Mouse (Mus musculus): ENCODE data around the gene Mrpl46. TPM values are rescaled to one million over a fixed set of nuclear protein-coding genes. Genes with fewer than 3 reads are reported as not detected.

Mrpl46 gene
- polyA plus RNA-seq, 2 experiments: 22.4 to 55.1 TPM

- 78% methylated on average over 15 of the region's 15 CpGs for WGBS (ENCODE audit: insufficient replicate concordance)
- Histone ChIP-seq H3K4me2 (ENCODE audit: low read depth) (no peak overlapping the region), H3K36me3 (replicated peaks; ENCODE audit: control insufficient read depth, insufficient read depth, low read depth) (peaks cover 14% of the 10 kb centered on the region), H3K27me3 (ENCODE audit: control insufficient read depth, insufficient read depth, low read length) (no peaks in the 10 kb centered on the region), H3K9ac (replicated peaks) (no peak overlapping the region), H3K9me3 (ENCODE audit: control insufficient read depth, low read length) (no peaks in the 10 kb centered on the region), H3K4me1 (replicated peaks; ENCODE audit: control insufficient read depth in 2 of 2, insufficient read depth in 2 of 2, low read length in 1 of 2) (peaks cover 16 to 22% of the 10 kb centered on the region in 2 experiments), H3K4me3 (ENCODE audit: insufficient read depth in 1 of 2, low read depth in 2 of 2, low read length in 2 of 2) (no peak overlapping the region), H3K27ac (no peak overlapping the region)
- TF ChIP-seq CTCF (IDR thresholded peaks at IDR 0.05; ENCODE audit: low read depth) (peak; percentile 94), EP300 (IDR thresholded peaks at IDR 0.05; ENCODE audit: low read depth) (no peak)
- peak; percentile 45 to 53 (median 49) for DNase-seq (ENCODE audit: low read depth in 3 of 3, low spot score in 3 of 3)
- peak; percentile 60; the same call in 1 of the 2 replicates for ATAC-seq (ENCODE audit: insufficient read depth)
Measured at GRCm38 (mm10) chr7:78791359-78792222, 8.3 kb upstream of the Mrpl46 start.

- no peak overlapping the region for H3K4me3 ChIP-seq (ENCODE audit: insufficient read depth in 1 of 2, low read depth in 2 of 2, low read length in 2 of 2)
- H3K27me3 ChIP-seq (ENCODE audit: control insufficient read depth, insufficient read depth, low read length): no peaks in the 10 kb centered on the region
- H3K4me1 ChIP-seq (replicated peaks; ENCODE audit: control insufficient read depth in 2 of 2, insufficient read depth in 2 of 2, low read length in 1 of 2): peaks cover 5% of the 10 kb centered on the region in 2 experiments; a peak in 3 of 4 replicates
- H3K9ac ChIP-seq (replicated peaks): no peak overlapping the region
- TF ChIP-seq EP300 (IDR thresholded peaks at IDR 0.05; ENCODE audit: low read depth): no peak
- no peak for TF ChIP-seq CTCF (IDR thresholded peaks at IDR 0.05; ENCODE audit: low read depth)
- H3K36me3 ChIP-seq (replicated peaks; ENCODE audit: control insufficient read depth, insufficient read depth, low read depth): peaks cover 14% of the 10 kb centered on the region
- H3K27ac ChIP-seq: no peak overlapping the region
- no peak for ATAC-seq (ENCODE audit: insufficient read depth)
- H3K9me3 ChIP-seq (ENCODE audit: control insufficient read depth, low read length): no peaks in the 10 kb centered on the region
- WGBS (ENCODE audit: insufficient replicate concordance): 74% methylated on average over 12 of the region's 12 CpGs
- no peak overlapping the region for H3K4me2 ChIP-seq (ENCODE audit: low read depth)
- DNase-seq (ENCODE audit: low read depth in 3 of 3, low spot score in 3 of 3): no peak
Measured at GRCm38 (mm10) chr7:78787793-78788380, 4.6 kb upstream of the Mrpl46 start.

GRCm38 (mm10) chr7:78785906-78786305 lies 2.6 kb upstream of the Mrpl46 start:
- Histone ChIP-seq H3K27me3 (ENCODE audit: control insufficient read depth, insufficient read depth, low read length) (no peaks in the 10 kb centered on the region), H3K4me2 (ENCODE audit: low read depth) (no peak overlapping the region), H3K27ac (no peak overlapping the region), H3K9ac (replicated peaks) (no peak overlapping the region), H3K4me1 (replicated peaks; ENCODE audit: control insufficient read depth in 2 of 2, insufficient read depth in 2 of 2, low read length in 1 of 2) (peaks cover 10 to 12% of the 10 kb centered on the region in 2 experiments; a peak in 3 of 4 replicates), H3K4me3 (ENCODE audit: insufficient read depth in 1 of 2, low read depth in 2 of 2, low read length in 2 of 2) (no peak overlapping the region), H3K36me3 (replicated peaks; ENCODE audit: control insufficient read depth, insufficient read depth, low read depth) (peaks cover 14% of the 10 kb centered on the region), H3K9me3 (ENCODE audit: control insufficient read depth, low read length) (no peaks in the 10 kb centered on the region)
- TF ChIP-seq EP300 (IDR thresholded peaks at IDR 0.05; ENCODE audit: low read depth): no peak
- ATAC-seq (ENCODE audit: insufficient read depth) (no peak), DNase-seq (ENCODE audit: low read depth in 3 of 3, low spot score in 3 of 3) (no peak)
- 76% methylated on average over 5 of the region's 5 CpGs for WGBS (ENCODE audit: insufficient replicate concordance)

GRCm38 (mm10) chr7:78778741-78779140 lies 4.6 kb downstream of the Mrpl46 start:
- 72% methylated on average over 5 of the region's 5 CpGs for WGBS (ENCODE audit: insufficient replicate concordance)
- peaks cover 5 to 8% of the 10 kb centered on the region in 2 experiments; a peak in 3 of 4 replicates for H3K4me1 ChIP-seq (replicated peaks; ENCODE audit: control insufficient read depth in 2 of 2, insufficient read depth in 2 of 2, low read length in 1 of 2)
- peaks cover 11% of the 10 kb centered on the region for H3K36me3 ChIP-seq (replicated peaks; ENCODE audit: control insufficient read depth, insufficient read depth, low read depth)
- H3K27ac ChIP-seq: no peak overlapping the region
- H3K9ac ChIP-seq (replicated peaks): no peak overlapping the region
- DNase-seq (ENCODE audit: low read depth in 3 of 3, low spot score in 3 of 3) (no peak), ATAC-seq (ENCODE audit: insufficient read depth) (no peak)
- H3K4me2 ChIP-seq (ENCODE audit: low read depth): no peak overlapping the region
- H3K4me3 ChIP-seq (ENCODE audit: insufficient read depth in 1 of 2, low read depth in 2 of 2, low read length in 2 of 2): no peak overlapping the region
- H3K9me3 ChIP-seq (ENCODE audit: control insufficient read depth, low read length): no peaks in the 10 kb centered on the region
- TF ChIP-seq CTCF (IDR thresholded peaks at IDR 0.05; ENCODE audit: low read depth): no peak
- H3K27me3 ChIP-seq (ENCODE audit: control insufficient read depth, insufficient read depth, low read length): no peaks in the 10 kb centered on the region

- Histone ChIP-seq H3K36me3 (replicated peaks; ENCODE audit: control insufficient read depth, insufficient read depth, low read depth) (peaks cover 7% of the 10 kb centered on the region), H3K4me3 (ENCODE audit: insufficient read depth in 1 of 2, low read depth in 2 of 2, low read length in 2 of 2) (no peak overlapping the region), H3K27me3 (ENCODE audit: control insufficient read depth, insufficient read depth, low read length) (no peaks in the 10 kb centered on the region), H3K4me2 (ENCODE audit: low read depth) (no peak overlapping the region), H3K9ac (replicated peaks) (no peak overlapping the region), H3K4me1 (replicated peaks; ENCODE audit: control insufficient read depth in 2 of 2, insufficient read depth in 2 of 2, low read length in 1 of 2) (no peaks in the 10 kb centered on the region), H3K27ac (no peak overlapping the region), H3K9me3 (ENCODE audit: control insufficient read depth, low read length) (no peaks in the 10 kb centered on the region)
- ATAC-seq (ENCODE audit: insufficient read depth) (no peak), DNase-seq (ENCODE audit: low read depth in 3 of 3, low spot score in 3 of 3) (no peak)
- WGBS (ENCODE audit: insufficient replicate concordance): 67% methylated on average over 5 of the region's 5 CpGs
- TF ChIP-seq CTCF (IDR thresholded peaks at IDR 0.05; ENCODE audit: low read depth): no peak
- TF ChIP-seq EP300 (IDR thresholded peaks at IDR 0.05; ENCODE audit: low read depth): no peak
Measured at GRCm38 (mm10) chr7:78770936-78771335, 12.4 kb downstream of the Mrpl46 start.
